Comparison of ENCODE assay signal across 8 mouse cellular contexts in the genomic region with DNA sequence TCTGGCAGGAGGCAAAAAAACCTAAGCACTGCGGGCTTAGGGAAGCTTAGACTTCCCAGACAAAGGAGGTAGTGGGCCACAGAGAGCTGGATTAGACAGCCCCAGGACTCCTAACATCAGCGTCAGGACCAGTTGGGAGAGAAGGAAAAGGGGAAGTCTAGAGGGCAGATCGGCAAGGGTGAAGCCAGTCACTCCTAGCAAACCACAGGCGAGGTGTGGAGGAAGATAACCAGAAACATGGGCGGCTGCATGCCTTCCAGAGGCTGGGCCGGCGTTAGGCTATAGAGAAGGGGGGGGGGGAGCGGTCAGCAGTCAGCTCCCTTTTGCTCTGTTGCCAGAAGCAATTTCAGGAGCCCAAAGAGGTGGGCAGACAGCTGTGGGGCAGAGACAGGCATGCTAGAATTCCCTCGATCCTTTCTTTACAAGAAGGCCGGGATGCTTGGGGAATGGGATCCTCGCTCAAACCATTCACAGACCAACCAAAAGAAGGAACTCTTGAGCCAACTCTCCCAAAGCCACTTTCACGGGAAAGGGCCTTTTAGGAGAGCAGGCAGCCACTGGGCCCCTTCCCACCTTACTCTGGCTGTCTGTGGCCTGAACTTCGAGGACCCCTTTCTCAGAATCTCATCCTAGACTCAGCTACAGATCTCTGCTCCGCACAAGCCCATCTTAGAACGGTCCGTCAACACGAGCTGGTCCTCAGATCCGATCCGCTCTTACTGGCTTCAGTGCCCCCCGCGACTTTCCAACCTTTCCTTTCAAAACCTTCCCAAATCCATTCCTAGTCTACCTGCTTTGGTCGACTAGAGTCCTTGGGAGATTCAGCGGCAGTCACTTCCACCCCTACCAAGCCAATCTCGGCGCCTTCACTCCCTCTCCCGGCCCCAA. TPM values are rescaled to one million over a fixed set of nuclear protein-coding genes. Genes with fewer than 3 reads are reported as not detected.
DNase-seq lines count a peak whose midpoint lies in the region; ATAC-seq and TF ChIP-seq lines count a peak whose summit lies in the region.

No protein-coding gene starts in this region.

- TF ChIP-seq POLR2A in lung, adult 2 months (IDR thresholded peaks at IDR 0.05; ENCODE audit: borderline replicate concordance, extremely low read depth, low read depth, low read length), result 0 out of 2 replicates have a peak, but pooled peaks have one; percentile 3
- no peak for TF ChIP-seq POLR2A in embryonic fibroblast, embryonic 13.5 days (IDR thresholded peaks at IDR 0.05; ENCODE audit: low read depth, low read length)

- TF ChIP-seq CTCF in lung, adult 2 months (IDR thresholded peaks at IDR 0.05; ENCODE audit: insufficient read depth, low read length), result no peak
- TF ChIP-seq CTCF in embryonic fibroblast, embryonic 13.5 days (IDR thresholded peaks at IDR 0.05; ENCODE audit: borderline replicate concordance, insufficient read depth, low read length), result no peak

- H3K4me3 ChIP-seq in lung, adult 2 months (replicated peaks; ENCODE audit: extremely low read depth, low read depth, low read length), result peak overlapping the region; percentile 95
- H3K4me3 ChIP-seq in embryonic fibroblast, embryonic 13.5 days (ENCODE audit: insufficient read depth, low read length), result peak overlapping the region; percentile 79
- H3K4me3 ChIP-seq in midbrain, embryonic 15.5 days, result peak overlapping the region; percentile 77

- H3K27me3 ChIP-seq in midbrain, embryonic 15.5 days (replicated peaks), result no peaks in the 10 kb centered on the region

- H3K4me1 ChIP-seq in lung, adult 2 months (ENCODE audit: control insufficient read depth, insufficient read depth, low read length), result peaks cover 9% of the 10 kb centered on the region
- peaks cover 14% of the 10 kb centered on the region for H3K4me1 ChIP-seq in embryonic fibroblast, embryonic 13.5 days (ENCODE audit: control insufficient read depth, insufficient read depth, low read length)
- H3K4me1 ChIP-seq in midbrain, embryonic 15.5 days, result peaks cover 41% of the 10 kb centered on the region

- H3K36me3 ChIP-seq in midbrain, embryonic 15.5 days (replicated peaks), result no peaks in the 10 kb centered on the region

- no peak for DNase-seq in lung, adult 2 months
- no peak for DNase-seq in lung, adult 18-20 months
- peak; percentile 31 for DNase-seq in R1 (ENCODE audit: low read depth, low spot score)
- DNase-seq in induced T-regulatory cell, adult 2 months (ENCODE audit: low read depth), result peak; percentile 59
- no peak for DNase-seq in gastrocnemius, adult 18-20 months (ENCODE audit: low spot score)
- DNase-seq in left cerebral cortex, adult 9 months (ENCODE audit: low spot score in 2 of 2), result no peak

- peak overlapping the region; percentile 88 for H3K9ac ChIP-seq in midbrain, embryonic 15.5 days

- peak overlapping the region; percentile 29 for H3K27ac ChIP-seq in embryonic fibroblast, embryonic 13.5 days (ENCODE audit: insufficient read depth, low read length)
- H3K27ac ChIP-seq in midbrain, embryonic 15.5 days, result peak overlapping the region; percentile 92

- ATAC-seq in midbrain, embryonic 15.5 days (replicated peaks), result peak; percentile 44

- 2% methylated on average over 25 of the region's 26 CpGs for WGBS in lung, adult 2 months
- under 1% methylated on average over 25 of the region's 26 CpGs for WGBS in midbrain, embryonic 15.5 days

- H3K4me2 ChIP-seq in midbrain, embryonic 15.5 days, result peak overlapping the region; percentile 66

- no peaks in the 10 kb centered on the region for H3K9me3 ChIP-seq in midbrain, embryonic 15.5 days

RNA-seq across cellular contexts. Expression of gene Vps37b, which starts 0.8 kb away (rescaled TPM):
- 36.6 and 39.3 TPM in 2 replicates for polyA plus RNA-seq in lung, adult 2 months (2012; rRNA removed)
- 12.6 and 13.1 TPM in 2 replicates for polyA plus RNA-seq in embryonic fibroblast, embryonic 13.5 days (2011; ENCODE audit: insufficient read length, low read depth, missing spikeins)
- polyA plus RNA-seq in midbrain, embryonic 15.5 days (2015; fragmentation: Nextera tagmentation; extraction: Ambion mirVana), result 66.7 and 73.7 TPM in 2 replicates
- 1 to 10 TPM; 5.7 to 6.6 TPM for total RNA-seq in gastrocnemius, adult 18-20 months (2021)

RNA-seq across cellular contexts. Expression of gene Hip1r, which starts 57.9 kb away (rescaled TPM):
- polyA plus RNA-seq in lung, adult 2 months (2012; rRNA removed), result 31.9 and 36.4 TPM in 2 replicates
- 5.9 and 6.2 TPM in 2 replicates for polyA plus RNA-seq in embryonic fibroblast, embryonic 13.5 days (2011; ENCODE audit: insufficient read length, low read depth, missing spikeins)
- polyA plus RNA-seq in midbrain, embryonic 15.5 days (2015; fragmentation: Nextera tagmentation; extraction: Ambion mirVana), result 29.8 and 30.7 TPM in 2 replicates
- 10 to 100 TPM in 1 of 2 experiments, 1 to 10 TPM in 1; 9.4 to 19.6 TPM for total RNA-seq in gastrocnemius, adult 18-20 months (2021)

Comparison
In these comparisons a context has a peak if more than half of its experiments do, and no peak if none do; other contexts are left out.
1. DNase-seq: peak in R1 (single experiment) and induced T-regulatory cell, adult 2 months (single experiment); none in lung, adult 2 months (single experiment), lung, adult 18-20 months (0 of 2), gastrocnemius, adult 18-20 months (single experiment) and left cerebral cortex, adult 9 months (0 of 2).
2. Peak in every context shown above with its lines, with median percentiles within 50 percentile points of each other: H3K4me3 ChIP-seq.